Mouse (Mus musculus) neutrophil, adult 83 days (primary cell): Measurements from ENCODE around the gene Prkd2. TPM values are rescaled to one million over a fixed set of nuclear protein-coding genes. Genes with fewer than 3 reads are reported as not detected.

ENCODE experiments used
- total RNA-seq, 2 experiments: library from RNA; stranded (reverse); gene quantifications; one replicate each; pipeline ENCODE4 v1.2.4; 2023

Gene Prkd2
- 10 to 100 TPM; 43.2 to 52.6 TPM for total RNA-seq

GRCm38 (mm10) chr7:16842645-16843063 lies at the start of gene Prkd2:
Prkd2 (plus strand) TSS chr7:16842902.

GRCm38 (mm10) chr7:16815351-16815941 lies 27.3 kb upstream of the Prkd2 start, which contains the start of gene Strn4:
Strn4 (plus strand) TSS chr7:16815889.

GRCm38 (mm10) chr7:16816475-16817122 lies 26.1 kb upstream of the Prkd2 start, which contains the start of gene Fkrp:
Fkrp (minus strand) TSS chr7:16816732.

GRCm38 (mm10) chr7:16875310-16875325 lies 32.4 kb downstream of the Prkd2 start, which contains the start of gene Dact3:
Dact3 (plus strand) TSS chr7:16875317.

GRCm38 (mm10) chr7:16891641-16892351 lies 49.1 kb downstream of the Prkd2 start, which contains the start of gene Gng8:
Gng8 (plus strand) TSS chr7:16891786.

GRCm38 (mm10) chr7:16906281-16906680 lies 63.6 kb downstream of the Prkd2 start, which contains the start of gene Ptgir:
Ptgir (plus strand) TSS chr7:16906490.

Other genes with a start within 250 kb of the Prkd2 start
- gene Arhgap35, start 227.9 kb upstream of the Prkd2 start, total RNA-seq: 1 to 10 TPM; 2.7 to 3.3 TPM
- not detected for gene Ceacam15, start 167.2 kb upstream of the Prkd2 start, total RNA-seq
- gene Ceacam9, start 121.0 kb upstream of the Prkd2 start, total RNA-seq: not detected
- gene Ap2s1, start 104.5 kb upstream of the Prkd2 start, total RNA-seq: 100 to 1,000 TPM; 145 to 151 TPM
- 10 to 100 TPM; 42.6 to 47.9 TPM for gene Slc1a5, start 61.6 kb upstream of the Prkd2 start, total RNA-seq
- 10 to 100 TPM; 75.2 to 78.0 TPM for gene Strn4, start 27.0 kb upstream of the Prkd2 start, total RNA-seq
- 10 to 100 TPM; 12.4 to 13.8 TPM for gene Fkrp, start 26.2 kb upstream of the Prkd2 start, total RNA-seq
- gene Dact3, start 32.4 kb downstream of the Prkd2 start, total RNA-seq: under 1 TPM in 1 of 2 experiments, not detected in 1; 0.11 TPM
- not detected for gene Gng8, start 48.9 kb downstream of the Prkd2 start, total RNA-seq
- 10 to 100 TPM; 29.6 to 30.3 TPM for gene Ptgir, start 63.6 kb downstream of the Prkd2 start, total RNA-seq
- 100 to 1,000 TPM; 224 to 233 TPM for gene Calm3, start 81.2 kb downstream of the Prkd2 start, total RNA-seq
- under 1 TPM in 1 of 2 experiments, not detected in 1; 0.13 TPM for gene Pnmal2, start 101.8 kb downstream of the Prkd2 start, total RNA-seq
- gene Pnmal1, start 116.8 kb downstream of the Prkd2 start, total RNA-seq: not detected
- gene Gm42372, start 140.2 kb downstream of the Prkd2 start, total RNA-seq: under 1 TPM; 0.07 to 0.11 TPM
- gene Ccdc8, start 149.8 kb downstream of the Prkd2 start, total RNA-seq: under 1 TPM; 0.09 to 0.18 TPM
- 10 to 100 TPM; 37.7 to 42.4 TPM for gene Ppp5c, start 185.0 kb downstream of the Prkd2 start, total RNA-seq
- 1 to 10 TPM in 1 of 2 experiments, under 1 TPM in 1; 0.42 to 1.3 TPM for gene Hif3a, start 219.5 kb downstream of the Prkd2 start, total RNA-seq
- under 1 TPM; 0.20 TPM for gene Psg16, start 231.1 kb downstream of the Prkd2 start, total RNA-seq